Mouse (Mus musculus) embryonic stem cell, embryonic (primary cell): ENCODE measurements around the gene Tgtp2.
"Not testable (repeated sequence)": the region's sequence is repeated elsewhere in the genome, so short reads cannot be mapped to it uniquely, and the experiment has no call there.

Source experiments
- CTCF ChIA-PET, 4 experiments: fragments of 300-600 bp in 2 of 4; fragments of 350-600 bp in 2 of 4; sonication (Branson Sonifier 250); formaldehyde crosslinking; loops; one replicate each; lab custom pipeline; 2022; ENCODE audit warnings: inconsistent platforms in 2 of 4; lab: Charles Lee
- POLR2A ChIA-PET, 4 experiments: fragments of 300-600 bp in 2 of 4; fragments of 350-600 bp in 2 of 4; sonication (Branson Sonifier 250); formaldehyde crosslinking; loops; one replicate each; lab custom pipeline; 2022; ENCODE audit warnings: antibody characterized with exemption in 4 of 4, inconsistent platforms in 1 of 4; lab: Charles Lee

Tgtp2 gene

GRCm38 (mm10) chr11:49088990-49089652, 25.1 kb upstream of the Tgtp2 start:
- POLR2A ChIA-PET: no interaction called here
- CTCF ChIA-PET: interaction anchor here in 1 of 4 experiments (0.6 kb wide), 1 partner anchor 218 kb away, joined by 5 read pairs; no protein-coding TSS in a partner anchor

GRCm38 (mm10) chr11:49087830-49088616, 24.0 kb upstream of the Tgtp2 start:
- POLR2A ChIA-PET: no interaction called here
- CTCF ChIA-PET: interaction anchor here in 1 of 4 experiments (0.6 to 1.3 kb wide), 2 partner anchors 22 to 217 kb away, joined by 3 to 5 read pairs; no protein-coding TSS in a partner anchor

DNA sequence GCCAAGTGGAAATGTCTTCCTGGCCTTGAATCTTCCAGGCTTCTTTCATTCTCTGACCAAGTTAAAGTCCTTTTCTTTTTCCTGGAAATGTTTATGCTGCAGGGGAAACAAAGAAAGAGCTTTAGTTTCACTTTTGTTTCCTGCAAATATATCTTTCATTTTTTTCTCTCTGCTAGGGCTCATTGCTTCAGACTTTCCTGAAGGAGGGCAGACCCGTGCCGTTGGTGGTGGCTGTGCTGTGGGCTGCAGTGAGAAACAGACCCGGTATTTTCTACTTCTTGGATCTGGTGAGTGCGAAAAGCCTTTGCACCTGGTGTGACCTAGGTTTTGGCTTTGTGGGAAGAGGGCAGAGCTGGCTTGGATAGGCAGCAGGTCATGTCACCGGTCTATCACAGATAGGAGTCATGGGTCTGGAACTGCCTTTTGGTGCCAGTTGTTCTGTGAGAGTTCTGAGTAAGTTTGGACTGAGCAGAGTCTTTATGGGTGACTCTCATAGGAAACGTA, 22.9 kb upstream of the Tgtp2 start:
- POLR2A ChIA-PET: no interaction called here
- CTCF ChIA-PET: interaction anchor here in 1 of 4 experiments (1.0 kb wide), 1 partner anchor 212 kb away, joined by 3 read pairs; no protein-coding TSS in a partner anchor

GRCm38 (mm10) chr11:49084875-49085274, 20.9 kb upstream of the Tgtp2 start:
- CTCF ChIA-PET: no interaction called here
- POLR2A ChIA-PET: no interaction called here

DNA sequence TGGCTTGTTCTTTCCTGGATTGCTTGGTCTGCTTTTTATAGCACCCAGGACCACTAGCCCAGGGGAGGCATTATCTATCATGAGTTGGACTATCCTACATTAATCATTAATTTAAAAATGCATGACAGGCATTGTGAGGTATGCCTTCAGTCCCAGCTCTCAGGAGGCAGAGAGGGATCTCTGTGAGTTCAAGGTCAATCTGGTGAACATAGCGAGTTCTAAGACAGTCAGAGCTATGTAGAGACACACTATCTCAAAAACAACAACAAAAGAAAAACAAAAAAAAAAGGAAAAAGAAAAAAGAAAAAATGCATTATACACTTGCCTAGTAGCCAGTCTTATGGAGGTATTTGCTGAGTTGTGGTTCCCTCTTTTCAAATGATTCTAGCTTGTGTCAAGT, 20.4 kb upstream of the Tgtp2 start:
- POLR2A ChIA-PET: interaction anchor here in 1 of 4 experiments (0.6 kb wide), 1 partner anchor 118 kb away, joined by 6 read pairs; no protein-coding TSS in a partner anchor
- CTCF ChIA-PET: no interaction called here

GRCm38 (mm10) chr11:49083808-49084207, 19.8 kb upstream of the Tgtp2 start:
- POLR2A ChIA-PET: no interaction called here
- CTCF ChIA-PET: no interaction called here

- ChIA-PET CTCF (no interaction called here), POLR2A (no interaction called here)
Measured at GRCm38 (mm10) chr11:49083146-49083545, 19.1 kb upstream of the Tgtp2 start.

DNA sequence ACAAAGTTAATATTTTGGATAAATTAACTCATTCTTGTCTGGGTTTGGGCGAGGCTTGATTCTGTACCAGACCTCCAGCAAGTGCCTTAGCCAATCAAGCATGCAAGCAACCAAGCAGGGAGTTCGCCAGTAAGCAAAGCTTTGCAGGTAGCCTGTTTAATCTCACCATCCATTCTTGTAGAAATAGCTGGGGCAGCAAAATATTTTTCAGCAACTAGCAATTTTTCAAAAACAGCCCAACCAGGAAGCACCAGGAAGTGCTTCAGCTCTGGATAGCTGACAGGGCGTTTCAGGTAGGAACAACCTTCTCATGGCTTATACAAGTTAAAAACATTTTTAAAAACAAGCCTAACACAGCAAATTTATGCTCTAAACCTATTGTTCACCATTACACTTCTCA, 17.9 kb upstream of the Tgtp2 start:
- CTCF ChIA-PET: no interaction called here
- POLR2A ChIA-PET: interaction anchor here in 2 of 4 experiments (0.6 to 1.2 kb wide), 2 partner anchors 11 to 285 kb away, joined by 6 to 7 read pairs; no protein-coding TSS in a partner anchor

DNA sequence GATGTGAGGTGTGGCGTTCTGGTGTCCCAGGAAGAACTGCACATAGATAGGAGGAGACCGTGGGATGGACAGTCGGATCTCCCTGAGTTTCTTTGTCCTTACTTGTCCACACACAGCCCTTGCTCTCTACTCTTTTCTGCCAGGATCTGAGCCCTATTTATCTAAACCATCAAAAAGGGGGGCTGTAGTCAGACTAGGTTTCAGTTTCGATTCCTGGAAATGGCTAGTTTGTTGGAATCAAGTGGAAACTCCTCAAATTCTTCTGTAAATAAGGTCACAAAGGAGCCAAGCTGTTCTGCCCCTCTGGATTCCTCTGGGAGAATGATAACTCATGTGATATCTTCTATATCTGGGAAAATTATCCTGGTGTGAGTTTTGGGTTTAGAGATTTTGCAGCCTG, 17.4 kb upstream of the Tgtp2 start:
- ChIA-PET CTCF (no interaction called here), POLR2A (interaction anchor here in 2 of 4 experiments (0.6 to 1.2 kb wide), 3 partner anchors 11 to 291 kb away, joined by 6 to 8 read pairs (median 7); no protein-coding TSS in a partner anchor)

- ChIA-PET POLR2A (interaction anchor here in 1 of 4 experiments (0.6 kb wide), 1 partner anchor 290 kb away, joined by 8 read pairs; no protein-coding TSS in a partner anchor), CTCF (no interaction called here)
Measured at GRCm38 (mm10) chr11:49080636-49081035, 16.6 kb upstream of the Tgtp2 start.

- ChIA-PET CTCF (interaction anchor here in 1 of 4 experiments (0.7 kb wide), 1 partner anchor 393 kb away, joined by 3 read pairs; no protein-coding TSS in a partner anchor), POLR2A (no interaction called here)
Measured at GRCm38 (mm10) chr11:49078719-49079118, 14.7 kb upstream of the Tgtp2 start.

GRCm38 (mm10) chr11:49077012-49077411, 13.0 kb upstream of the Tgtp2 start:
- POLR2A ChIA-PET: no interaction called here
- CTCF ChIA-PET: no interaction called here

DNA sequence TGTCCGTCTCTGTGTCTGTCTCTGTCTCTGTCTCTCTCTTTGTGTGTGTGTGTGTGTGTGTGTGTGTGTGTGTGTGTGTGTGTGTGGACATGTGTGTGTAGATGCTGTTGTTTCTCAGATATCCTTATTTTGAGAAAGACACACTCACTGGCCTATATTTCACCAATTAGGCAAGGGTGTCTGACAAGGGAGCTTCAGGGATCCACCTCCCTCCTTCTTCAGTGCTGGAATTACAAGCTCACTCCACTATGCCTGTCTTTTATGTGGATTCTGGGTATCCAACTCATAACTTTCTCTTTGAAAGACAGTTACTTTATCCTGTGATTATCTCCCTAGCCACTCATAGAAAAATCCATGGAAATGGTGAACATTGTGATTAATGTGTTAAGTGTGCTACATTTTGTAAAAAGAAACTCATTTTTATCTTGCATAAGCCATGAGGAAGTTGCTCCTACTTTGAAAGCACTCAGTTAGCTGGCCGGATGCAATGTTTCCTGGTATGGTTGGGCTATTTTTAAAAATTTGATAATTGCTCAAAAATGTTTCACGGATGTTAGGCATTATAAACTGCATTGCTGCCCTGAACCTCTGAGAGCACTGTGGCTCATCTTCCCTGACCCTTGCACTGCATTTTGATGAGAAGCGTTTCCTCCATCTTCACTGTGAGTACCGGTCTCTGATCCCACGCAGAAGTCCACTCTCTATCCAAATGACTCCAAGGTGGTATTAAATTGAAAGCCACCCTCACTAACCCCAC, 12.2 kb upstream of the Tgtp2 start, which contains the start of gene Ifi47:
Ifi47 (plus strand) TSS at position 587 of the 757 bp plus-strand sequence.
- CTCF ChIA-PET, POLR2A ChIA-PET: not testable (repeated sequence)

DNA sequence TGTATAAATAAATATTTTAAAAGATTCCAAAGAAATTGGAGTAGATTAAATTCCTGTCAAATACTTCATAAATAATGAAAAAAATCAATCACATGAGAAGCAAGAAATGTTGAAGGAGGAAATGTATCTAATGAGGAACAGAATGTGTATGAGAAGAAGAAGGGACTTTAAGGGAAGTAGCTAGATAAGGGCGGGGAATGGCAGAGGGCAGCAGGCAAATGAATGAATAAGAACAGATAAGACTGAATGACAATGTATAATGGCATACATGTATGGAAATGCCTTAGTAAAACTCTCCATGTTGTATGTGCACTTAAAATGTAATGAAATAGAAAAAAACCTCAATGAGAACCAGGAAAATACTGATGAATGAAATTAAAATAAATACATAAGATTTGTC, 4.4 kb upstream of the Tgtp2 start:
- POLR2A ChIA-PET: no interaction called here

DNA sequence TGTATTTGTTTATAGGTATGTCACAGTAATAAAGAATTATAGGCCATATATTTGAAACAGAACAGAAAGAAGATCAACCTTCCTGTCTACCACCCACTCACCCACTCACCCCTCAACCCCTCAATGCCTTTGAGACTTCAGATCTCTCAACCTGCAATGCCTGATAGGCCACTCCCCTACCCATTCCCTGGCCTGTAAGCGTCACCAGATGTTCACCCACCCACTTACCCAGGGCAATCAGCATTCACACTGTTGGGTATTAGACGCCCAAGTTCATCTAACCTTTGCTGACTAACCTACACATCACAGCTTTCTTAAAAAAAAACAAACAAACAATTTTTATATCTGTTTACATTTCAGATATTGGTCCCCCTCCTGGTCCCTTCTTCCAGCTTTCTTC, 2.1 kb downstream of the Tgtp2 start:
- CTCF ChIA-PET, POLR2A ChIA-PET: not testable (repeated sequence)

More for the DNA sequence above, 4.4 kb upstream of the Tgtp2 start:
- CTCF ChIA-PET: no interaction called here

- CTCF ChIA-PET, POLR2A ChIA-PET: not testable (repeated sequence)
Measured at GRCm38 (mm10) chr11:49060061-49060460, 3.9 kb downstream of the Tgtp2 start.

- POLR2A ChIA-PET, CTCF ChIA-PET: not testable (repeated sequence)
Measured at GRCm38 (mm10) chr11:49051894-49052293, 12.1 kb downstream of the Tgtp2 start.

DNA sequence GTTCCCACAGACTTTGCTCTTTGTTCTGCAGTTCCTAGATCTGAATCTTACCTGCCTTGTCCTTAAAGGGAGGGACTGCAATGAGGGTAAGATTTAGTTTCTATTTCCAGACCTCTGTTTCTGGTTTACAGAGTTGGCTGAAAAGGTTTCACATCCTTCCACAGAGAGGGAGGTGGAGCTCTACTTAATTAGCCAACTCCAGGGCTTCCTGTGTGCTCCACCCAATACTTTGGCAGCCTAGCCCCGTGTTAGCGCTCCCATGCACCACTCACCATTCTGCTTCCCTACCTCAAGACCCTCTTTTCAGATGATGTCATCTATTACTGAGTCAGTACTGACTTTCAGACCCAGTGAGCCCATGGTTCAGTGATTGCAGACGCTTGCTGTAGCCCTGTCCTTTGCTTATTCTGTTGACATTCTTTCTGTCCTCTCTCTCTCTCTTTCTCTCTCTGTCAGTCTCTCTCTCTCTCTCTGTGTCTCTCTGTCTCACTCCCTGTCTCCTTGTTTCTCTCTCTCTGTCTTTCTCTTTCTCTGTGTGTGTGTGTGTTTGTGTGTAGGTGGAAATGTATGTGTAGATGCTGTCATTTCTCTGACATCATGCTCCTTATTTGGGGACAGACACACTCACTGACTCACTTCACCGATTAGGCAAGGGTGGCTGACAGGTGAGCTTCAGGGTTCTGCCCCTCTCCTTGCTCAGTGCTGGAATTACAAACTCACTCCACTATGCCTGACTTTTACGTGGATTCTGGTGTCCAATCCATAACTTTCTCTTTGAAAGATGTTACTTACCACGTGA, 12.7 kb downstream of the Tgtp2 start, which contains the start of gene 9930111J21Rik2:
9930111J21Rik2 (minus strand) TSS at position 150 of the 799 bp plus-strand sequence.
- POLR2A ChIA-PET, CTCF ChIA-PET: not testable (repeated sequence)
